Mouse (Mus musculus) CD4-positive naive resting alpha-beta T cell, adult 57 days (primary cell): ENCODE results near the gene Prap1. TPM values are rescaled to one million over a fixed set of nuclear protein-coding genes. Genes with fewer than 3 reads are reported as not detected.

ENCODE experiments used
- total RNA-seq: library from RNA; stranded (reverse); gene quantifications from one replicate; pipeline ENCODE4 v1.2.4, GENCODE M21; 2023

Gene Prap1
- not detected for total RNA-seq

GRCm38 (mm10) chr7:140092924-140093528, at the start of gene Prap1:
Gene Prap1, plus strand, starts transcription at chr7:140093395.

GRCm38 (mm10) chr7:140048361-140049114, 44.7 kb upstream of the Prap1 start, which contains the start of gene Msx3:
Gene Msx3, minus strand, starts transcription at chr7:140049089.

GRCm38 (mm10) chr7:140082242-140082678, 10.9 kb upstream of the Prap1 start, which contains the start of gene Caly:
Gene Caly, minus strand, starts transcription at chr7:140082548.

GRCm38 (mm10) chr7:140101993-140102860, 9.0 kb downstream of the Prap1 start, which contains the start of gene Fuom:
Gene Fuom, minus strand, starts transcription at chr7:140102441.

GRCm38 (mm10) chr7:140115583-140116328, 22.6 kb downstream of the Prap1 start, which contains the start of gene Paox:
Gene Paox, plus strand, starts transcription at chr7:140115799.

GRCm38 (mm10) chr7:140116329-140117054, 23.3 kb downstream of the Prap1 start, which contains the start of gene Echs1:
Gene Echs1, minus strand, starts transcription at chr7:140116476.

GRCm38 (mm10) chr7:140137135-140138020, 44.2 kb downstream of the Prap1 start, which contains the start of gene Mtg1:
Gene Mtg1, plus strand, starts transcription at chr7:140137564.

Other genes with a start within 250 kb of the Prap1 start
- gene Kndc1, start 198.7 kb upstream of the Prap1 start, total RNA-seq = not detected
- 0.47 TPM for gene Utf1, start 149.6 kb upstream of the Prap1 start, total RNA-seq
- not detected for gene 6430531B16Rik, start 114.6 kb upstream of the Prap1 start, total RNA-seq
- 4.3 TPM for gene Adam8, start 100.8 kb upstream of the Prap1 start, total RNA-seq
- 39.9 TPM for gene Zfp511, start 57.0 kb upstream of the Prap1 start, total RNA-seq
- 38.8 TPM for gene Tubgcp2, start 56.7 kb upstream of the Prap1 start, total RNA-seq
- not detected for gene Msx3, start 44.3 kb upstream of the Prap1 start, total RNA-seq
- gene Caly, start 10.8 kb upstream of the Prap1 start, total RNA-seq = not detected
- gene Fuom, start 9.0 kb downstream of the Prap1 start, total RNA-seq = 11.0 TPM
- 5.1 TPM for gene Paox, start 22.4 kb downstream of the Prap1 start, total RNA-seq
- 31.3 TPM for gene Echs1, start 23.1 kb downstream of the Prap1 start, total RNA-seq
- 16.0 TPM for gene Mtg1, start 44.2 kb downstream of the Prap1 start, total RNA-seq
- gene Sprn, start 61.5 kb downstream of the Prap1 start, total RNA-seq = not detected
- gene Olfr522, start 71.4 kb downstream of the Prap1 start, total RNA-seq = not detected
- not detected for gene Olfr523, start 79.8 kb downstream of the Prap1 start, total RNA-seq
- 0.12 TPM for gene Olfr524, start 112.6 kb downstream of the Prap1 start, total RNA-seq
- 0.47 TPM for gene Cd163l1, start 124.9 kb downstream of the Prap1 start, total RNA-seq
- gene 5830411N06Rik, start 153.9 kb downstream of the Prap1 start, total RNA-seq = 0.38 TPM
- gene Olfr525, start 227.5 kb downstream of the Prap1 start, total RNA-seq = not detected
- not detected for gene Olfr527, start 240.6 kb downstream of the Prap1 start, total RNA-seq